Mouse (Mus musculus) forebrain, postnatal 0 days (tissue): ENCODE measurements around the gene Tox4. TPM values are rescaled to one million over a fixed set of nuclear protein-coding genes. Genes with fewer than 3 reads are reported as not detected.

Source experiments
- ATAC-seq: fragments of 200-750 bp; cut with Nextera tagmentation; 2 replicates; pipeline ENCODE4 v1.8.0; 2017; ENCODE audit warnings: mild to moderate bottlenecking, moderate library complexity
- DNase-seq: peaks from one replicate; pipeline ENCODE4 v3.0.0-alpha.2; 2015
- H3K27ac ChIP-seq: fragments of 300-500 bp; sonication (generic); 2 replicates; pipeline ENCODE4 v1.5.1; 2014; ENCODE audit warnings: low read depth, mild to moderate bottlenecking, antibody characterized with exemption, low read length, moderate library complexity, mixed read lengths
- H3K27me3 ChIP-seq: fragments of 300-500 bp; sonication (generic); 2 replicates; pipeline ENCODE4 v1.6.1; 2014; ENCODE audit warnings: mild to moderate bottlenecking, low read length, mixed read lengths; ENCODE audit not compliant: insufficient read depth
- H3K36me3 ChIP-seq: fragments of 300-500 bp; sonication (generic); 2 replicates; pipeline ENCODE4 v1.6.1; 2014; ENCODE audit warnings: mild to moderate bottlenecking, moderate library complexity; ENCODE audit not compliant: insufficient read depth
- H3K4me1 ChIP-seq: fragments of 300-500 bp; sonication (generic); 2 replicates; pipeline ENCODE4 v1.6.1; 2014; ENCODE audit warnings: antibody characterized with exemption; ENCODE audit not compliant: insufficient read depth
- H3K4me2 ChIP-seq: fragments of 300-500 bp; sonication (generic); 2 replicates; pipeline ENCODE4 v1.6.1; 2014; ENCODE audit warnings: low read depth, mild to moderate bottlenecking, moderate library complexity
- H3K4me3 ChIP-seq: fragments of 300-500 bp; sonication (generic); 2 replicates; pipeline ENCODE4 v1.5.1; 2014; ENCODE audit warnings: low read depth, low read length, mixed read lengths
- H3K9ac ChIP-seq: fragments of 300-500 bp; sonication (generic); 2 replicates; pipeline ENCODE4 v1.6.1; 2014; ENCODE audit warnings: mild to moderate bottlenecking
- H3K9me3 ChIP-seq: fragments of 300-500 bp; sonication (generic); 2 replicates; pipeline ENCODE4 v1.6.1; 2016; ENCODE audit warnings: low read length
- CTCF ChIP-seq: sonication (generic); IDR thresholded peaks from 2 replicates; pipeline ENCODE4 v1.5.1; 2016; ENCODE audit warnings: antibody characterized with exemption, control low read depth, low read depth
- WGBS: fragments of 180-500 bp; shearing (Covaris S2); extraction: QIAGEN DNeasy Blood & Tissue Kit; methylation state at CpG from one replicate; pipeline ENCODE4 v1.1.7; 2014; 5-methylcytosine and 5-hydroxymethylcytosine counted together
- polyA plus RNA-seq: library from polyadenylated mRNA; unstranded; fragments of >200 nt; fragmentation: Nextera tagmentation; extraction: Ambion mirVana; gene quantifications from 2 replicates; pipeline ENCODE4 v1.2.1, GENCODE M21; 2015
- total RNA-seq: library from RNA; depleted of rRNA; stranded (reverse); fragments of >200 nt; gene quantifications from 2 replicates; pipeline ENCODE4 v1.2.3, GENCODE M21; 2014; rRNA removed

Gene Tox4
- total RNA-seq (54.2 and 56.6 TPM in 2 replicates), polyA plus RNA-seq (46.0 and 48.7 TPM in 2 replicates)

DNA sequence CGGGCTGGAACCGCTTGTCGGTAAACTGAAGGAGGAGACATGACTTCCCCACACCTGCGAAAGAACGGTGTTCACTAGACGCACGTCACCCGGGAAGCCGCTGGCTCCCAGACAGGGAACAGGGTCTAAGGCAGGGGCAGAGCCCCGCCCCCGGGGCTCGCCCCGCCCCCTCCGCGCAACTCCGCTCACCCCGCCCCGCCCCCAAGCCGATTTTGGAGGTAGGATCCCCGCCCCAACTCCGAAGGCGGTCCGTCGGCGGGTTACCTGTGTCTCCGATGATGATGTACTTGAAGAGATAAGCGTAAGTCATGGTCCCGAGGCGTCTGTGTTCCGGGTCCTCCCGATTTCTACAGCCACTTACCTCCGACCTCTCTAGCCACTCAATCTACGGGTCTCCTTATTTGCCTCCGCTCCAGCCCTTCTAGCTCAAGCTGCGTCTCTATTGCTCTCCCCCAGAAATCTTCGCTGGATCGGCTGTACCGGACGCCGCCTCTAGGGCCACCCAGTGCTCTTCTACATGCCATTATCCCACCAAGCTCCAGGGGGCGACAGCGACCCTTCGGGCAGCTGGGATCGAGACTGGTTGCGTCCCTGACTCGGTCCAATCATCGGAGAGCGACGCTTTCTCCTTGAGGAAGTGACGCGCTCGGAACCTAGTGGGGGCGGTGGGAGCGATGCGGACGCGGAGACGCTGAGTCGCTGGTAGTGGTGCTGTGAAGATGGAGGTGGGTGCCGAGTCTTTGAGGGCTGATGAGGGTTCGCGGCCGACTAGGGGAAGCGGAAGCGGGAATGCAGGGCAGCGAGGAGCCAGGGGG is at the start of gene Tox4, which contains the start of gene Rab2b:
Tox4 (plus strand) TSS at position 215 of the 815 bp plus-strand sequence.
Rab2b (minus strand) TSS at position 614 of the 815 bp plus-strand sequence.
- under 1% methylated on average over 66 of the region's 66 CpGs for WGBS
- H3K4me3 ChIP-seq: peak within 1 kb of the TSS; percentile 71
- H3K27ac ChIP-seq: peak within 1 kb of the TSS; percentile 85
- ATAC-seq (peak; percentile 98), DNase-seq (peak; percentile 99)
- peak within 1 kb of the TSS; percentile 62 for H3K4me2 ChIP-seq
- no peaks in the 10 kb centered on the region for H3K27me3 ChIP-seq
- peak within 1 kb of the TSS; percentile 76 for H3K9ac ChIP-seq
- H3K36me3 ChIP-seq: peaks cover 13% of the 10 kb centered on the region; the same call in 1 of the 2 replicates
- peak; percentile 100 for TF ChIP-seq CTCF
- no peaks in the 10 kb centered on the region for H3K9me3 ChIP-seq
- H3K4me1 ChIP-seq: peaks cover 9% of the 10 kb centered on the region; the same call in 1 of the 2 replicates

DNA sequence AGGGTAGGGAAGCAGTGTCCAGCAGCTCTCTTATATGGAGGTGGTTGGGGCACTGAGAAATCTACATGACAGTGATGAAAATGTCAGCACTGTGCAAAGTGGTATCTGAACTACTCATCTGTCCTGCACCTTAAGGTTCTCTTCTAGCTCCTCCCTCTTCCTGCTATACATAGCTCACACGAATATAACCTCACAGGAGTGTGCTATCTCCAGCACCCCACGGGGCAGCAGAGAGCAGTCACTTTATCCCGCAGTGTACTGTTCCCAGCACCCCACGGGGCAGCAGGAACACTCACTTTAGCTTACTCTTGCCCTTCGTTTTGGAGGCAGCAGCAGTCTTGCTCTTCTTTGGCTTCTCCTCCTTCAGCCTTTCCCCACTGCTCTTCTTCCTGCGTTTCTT is 46.7 kb upstream of the Tox4 start:
- H3K9ac ChIP-seq: no peak overlapping the region
- no peak overlapping the region for H3K4me3 ChIP-seq
- no peaks in the 10 kb centered on the region for H3K9me3 ChIP-seq
- H3K36me3 ChIP-seq: peaks cover 84% of the 10 kb centered on the region
- WGBS: 86% methylated on average over 6 of the region's 6 CpGs
- ATAC-seq: peak; percentile 38; the same call in 1 of the 2 replicates
- H3K27ac ChIP-seq: no peak overlapping the region
- TF ChIP-seq CTCF: no peak
- H3K4me1 ChIP-seq: no peaks in the 10 kb centered on the region
- no peak for DNase-seq
- H3K27me3 ChIP-seq: no peaks in the 10 kb centered on the region
- H3K4me2 ChIP-seq: no peak overlapping the region

DNA sequence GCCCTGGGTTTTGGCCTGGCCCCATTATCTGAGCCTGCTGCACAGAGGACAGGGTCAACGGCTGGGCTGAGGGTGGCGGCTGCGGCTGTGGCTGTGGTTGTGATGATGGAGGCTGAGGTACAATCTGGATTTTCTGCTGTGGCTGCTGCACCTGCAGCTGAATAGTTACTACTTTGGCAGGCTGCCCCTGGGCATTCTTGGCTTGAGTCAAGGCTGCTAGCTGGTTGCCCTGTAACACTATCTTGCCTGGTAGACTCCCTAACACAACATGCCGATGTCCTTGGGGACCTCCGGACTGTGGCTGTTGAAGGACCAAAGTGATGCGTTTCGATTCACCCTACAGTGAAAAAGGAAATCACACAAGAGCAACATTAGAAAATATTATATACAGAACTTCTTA is 43.8 kb upstream of the Tox4 start:
- no peaks in the 10 kb centered on the region for H3K27me3 ChIP-seq
- peaks cover 61% of the 10 kb centered on the region for H3K36me3 ChIP-seq
- ATAC-seq (no peak), DNase-seq (no peak)
- no peak overlapping the region for H3K9ac ChIP-seq
- H3K4me2 ChIP-seq: no peak overlapping the region
- H3K9me3 ChIP-seq: no peaks in the 10 kb centered on the region
- WGBS: 94% methylated on average over 7 of the region's 7 CpGs
- no peak overlapping the region for H3K4me3 ChIP-seq
- no peak overlapping the region for H3K27ac ChIP-seq
- TF ChIP-seq CTCF: no peak
- H3K4me1 ChIP-seq: no peaks in the 10 kb centered on the region

DNA sequence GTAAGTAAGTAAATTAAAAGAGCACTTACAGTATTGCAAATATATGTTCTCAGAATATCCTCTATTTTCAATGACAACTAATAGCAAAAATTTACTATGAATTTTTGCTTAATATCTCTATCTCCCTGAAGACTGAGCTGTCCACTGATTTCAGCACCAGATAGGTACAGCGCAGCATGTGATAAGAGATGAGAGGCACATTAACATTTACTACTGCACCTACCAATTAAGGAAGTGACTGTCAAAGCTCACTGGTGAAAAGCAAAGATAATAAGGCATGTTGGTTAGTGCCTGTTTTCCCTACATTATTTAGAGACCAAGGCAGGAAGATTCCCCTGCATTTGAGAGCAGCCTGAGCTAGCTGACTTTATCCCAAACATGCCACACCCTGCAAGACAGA is 42.7 kb upstream of the Tox4 start:
- no peaks in the 10 kb centered on the region for H3K4me1 ChIP-seq
- no peak for TF ChIP-seq CTCF
- 100% methylated on average over 1 of the region's 1 CpGs for WGBS

DNA sequence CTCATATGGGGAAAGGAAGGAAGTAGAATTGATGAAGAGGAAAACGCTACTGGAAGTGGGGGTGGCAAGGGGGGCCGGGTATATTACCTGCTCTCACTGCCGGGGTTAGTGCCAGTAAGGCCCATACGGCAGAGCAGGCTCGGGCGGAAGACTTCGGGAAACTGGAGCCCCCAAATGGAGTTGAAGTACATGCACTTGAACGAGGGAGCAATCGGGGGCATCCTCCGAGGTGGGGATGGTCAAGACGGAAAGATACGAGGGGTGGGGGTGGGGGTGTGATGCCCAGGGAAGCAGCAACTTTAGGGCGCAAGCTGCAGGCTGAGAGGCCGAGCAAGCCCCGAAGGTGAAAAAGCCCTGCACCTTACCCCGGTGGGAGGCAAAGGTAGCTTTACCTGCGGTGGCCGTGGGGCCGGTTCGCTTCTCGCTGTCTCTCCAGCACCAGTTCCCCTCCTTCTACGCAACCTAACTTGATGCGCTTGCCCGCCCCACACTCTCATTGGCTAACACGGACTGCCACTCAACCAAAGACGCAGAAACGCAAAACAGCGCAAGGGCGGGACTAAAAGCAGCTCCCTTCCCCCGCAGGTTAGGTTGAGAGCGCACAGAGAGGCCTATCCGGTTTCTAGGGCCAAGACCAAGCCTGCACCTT is 34.8 kb upstream of the Tox4 start:
- ATAC-seq (peak; percentile 100), DNase-seq (peak; percentile 98)
- Histone ChIP-seq H3K27me3 (no peaks in the 10 kb centered on the region), H3K36me3 (no peaks in the 10 kb centered on the region), H3K4me3 (peak overlapping the region; percentile 75), H3K27ac (peak overlapping the region; percentile 70), H3K9ac (peak overlapping the region; percentile 73), H3K9me3 (no peaks in the 10 kb centered on the region), H3K4me1 (peaks cover 7% of the 10 kb centered on the region; the same call in 1 of the 2 replicates), H3K4me2 (peak overlapping the region; percentile 88)
- no peak for TF ChIP-seq CTCF
- WGBS: 1% methylated on average over 32 of the region's 32 CpGs

More for the DNA sequence above, 42.7 kb upstream of the Tox4 start:
- Histone ChIP-seq H3K4me3 (no peak overlapping the region), H3K27ac (no peak overlapping the region), H3K27me3 (no peaks in the 10 kb centered on the region), H3K4me2 (no peak overlapping the region), H3K36me3 (peaks cover 50% of the 10 kb centered on the region), H3K9ac (no peak overlapping the region), H3K9me3 (no peaks in the 10 kb centered on the region)
- DNase-seq (no peak), ATAC-seq (no peak)

DNA sequence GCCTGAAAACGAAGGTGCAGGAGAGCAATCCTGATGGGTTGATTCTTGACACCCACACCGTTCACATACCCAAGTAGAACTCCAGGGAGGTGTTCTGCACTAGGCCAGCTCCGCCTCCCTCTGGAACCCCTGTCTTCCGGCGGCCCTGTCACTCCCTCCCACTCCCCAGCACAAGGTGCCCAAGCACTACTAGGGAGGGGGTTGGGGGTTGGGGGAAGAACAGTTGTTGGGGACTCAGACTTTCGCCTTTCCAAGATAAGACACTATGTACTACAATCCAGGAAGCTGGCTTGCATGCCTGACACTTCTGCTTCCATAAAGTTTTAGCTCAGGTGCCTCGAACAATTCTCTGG is 34.3 kb upstream of the Tox4 start:
- no peak for TF ChIP-seq CTCF
- Histone ChIP-seq H3K27me3 (no peaks in the 10 kb centered on the region), H3K4me1 (peaks cover 7% of the 10 kb centered on the region; the same call in 1 of the 2 replicates), H3K36me3 (no peaks in the 10 kb centered on the region), H3K4me3 (peak overlapping the region; percentile 75), H3K9me3 (no peaks in the 10 kb centered on the region), H3K9ac (peak overlapping the region; percentile 73), H3K27ac (peak overlapping the region; percentile 70; the same call in 1 of the 2 replicates), H3K4me2 (peak overlapping the region; percentile 88)
- ATAC-seq: peak; percentile 53
- WGBS: 11% methylated on average over 7 of the region's 7 CpGs
- DNase-seq: no peak

DNA sequence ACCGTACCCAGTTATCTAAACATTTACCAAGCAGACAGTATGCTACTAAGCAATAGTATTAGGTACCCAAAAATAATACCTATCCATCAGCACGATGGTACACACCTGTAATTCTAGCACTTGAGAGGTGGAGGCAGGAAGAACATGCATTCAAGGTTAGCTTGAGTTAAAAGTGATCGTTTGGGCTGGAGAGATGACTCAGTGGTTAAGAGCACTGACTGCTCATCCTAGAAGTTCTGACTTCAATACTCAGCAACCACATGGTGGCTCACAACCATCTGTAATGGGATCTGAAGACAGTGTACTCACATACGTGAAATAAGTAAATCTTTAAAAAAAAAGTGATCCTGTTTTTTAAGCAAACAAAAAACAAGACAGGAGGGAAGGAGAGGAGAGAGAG is 32.8 kb upstream of the Tox4 start:
- 85% methylated on average over 4 of the region's 4 CpGs for WGBS
- ATAC-seq (no peak), DNase-seq (no peak)
- no peak overlapping the region for H3K9ac ChIP-seq
- TF ChIP-seq CTCF: no peak
- H3K27ac ChIP-seq: no peak overlapping the region
- no peak overlapping the region for H3K4me3 ChIP-seq
- H3K9me3 ChIP-seq: no peaks in the 10 kb centered on the region
- H3K4me2 ChIP-seq: no peak overlapping the region
- H3K27me3 ChIP-seq: no peaks in the 10 kb centered on the region
- no peaks in the 10 kb centered on the region for H3K36me3 ChIP-seq
- peaks cover 7% of the 10 kb centered on the region; the same call in 1 of the 2 replicates for H3K4me1 ChIP-seq
